Mouse (Mus musculus) embryonic fibroblast, embryonic 13.5 days (primary cell): ENCODE results near the gene AC129217.1. TPM values are rescaled to one million over a fixed set of nuclear protein-coding genes. Genes with fewer than 3 reads are reported as not detected.

Source experiments
- H3K27ac ChIP-seq: 2 replicates; pipeline ENCODE4 v1.5.1; 2012; ENCODE audit warnings: low read length, control low read depth, inconsistent platforms; ENCODE audit not compliant: insufficient read depth
- H3K4me1 ChIP-seq: 2 replicates; pipeline ENCODE4 v1.6.1; 2011; ENCODE audit warnings: low read length; ENCODE audit not compliant: control insufficient read depth, insufficient read depth
- H3K4me3 ChIP-seq: 2 replicates; pipeline ENCODE4 v1.5.1; 2011; ENCODE audit warnings: mild to moderate bottlenecking, control low read depth, low read length; ENCODE audit not compliant: insufficient read depth
- CTCF ChIP-seq: IDR thresholded peaks from 2 replicates; pipeline ENCODE4 v1.5.1; 2011; ENCODE audit warnings: mild to moderate bottlenecking, control low read depth, low read length, moderate library complexity, borderline replicate concordance; ENCODE audit not compliant: insufficient read depth
- POLR2A ChIP-seq: IDR thresholded peaks from 2 replicates; pipeline ENCODE4 v1.6.1; 2011; ENCODE audit warnings: low read depth, mild to moderate bottlenecking, control low read depth, low read length, moderate library complexity
- polyA plus RNA-seq: library from polyadenylated mRNA; stranded (reverse); fragments of >200 nt; gene quantifications from 2 replicates; pipeline ENCODE4 v1.2.4, GENCODE M21; 2011; ENCODE audit warnings: low read depth; ENCODE audit not compliant: missing spikeins, insufficient read length

AC129217.1 gene
- polyA plus RNA-seq, 1 experiment = 43.8 TPM

GRCm38 (mm10) chr19:8803879-8804660, 25.5 kb upstream of the AC129217.1 start:
- Histone ChIP-seq H3K4me1 (no peaks in the 10 kb centered on the region), H3K4me3 (no peak overlapping the region), H3K27ac (no peak overlapping the region)
- TF ChIP-seq CTCF (no peak), POLR2A (no peak)

DNA sequence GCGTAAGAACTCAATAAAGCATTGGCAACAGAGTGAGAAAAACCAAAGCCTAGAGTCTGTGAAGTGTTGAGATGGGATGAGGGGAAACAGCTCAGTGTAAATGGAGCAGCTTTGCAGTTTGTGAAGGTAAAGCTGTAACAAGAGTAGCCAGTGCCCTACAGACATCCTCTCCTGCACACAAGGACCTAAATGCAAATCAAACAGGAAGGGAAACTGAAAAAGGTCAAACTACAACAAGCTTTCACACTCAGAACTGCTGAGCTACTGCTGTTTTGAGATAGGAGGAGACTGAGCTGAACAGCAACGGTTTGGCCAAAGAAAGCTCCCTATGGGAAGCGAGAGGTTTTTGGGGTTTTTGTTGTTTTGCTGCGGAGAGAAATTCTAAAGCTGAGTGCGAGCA, 22.8 kb upstream of the AC129217.1 start:
- H3K27ac ChIP-seq = no peak overlapping the region
- H3K4me3 ChIP-seq = no peak overlapping the region
- TF ChIP-seq POLR2A (no peak), CTCF (no peak)
- H3K4me1 ChIP-seq = no peaks in the 10 kb centered on the region

DNA sequence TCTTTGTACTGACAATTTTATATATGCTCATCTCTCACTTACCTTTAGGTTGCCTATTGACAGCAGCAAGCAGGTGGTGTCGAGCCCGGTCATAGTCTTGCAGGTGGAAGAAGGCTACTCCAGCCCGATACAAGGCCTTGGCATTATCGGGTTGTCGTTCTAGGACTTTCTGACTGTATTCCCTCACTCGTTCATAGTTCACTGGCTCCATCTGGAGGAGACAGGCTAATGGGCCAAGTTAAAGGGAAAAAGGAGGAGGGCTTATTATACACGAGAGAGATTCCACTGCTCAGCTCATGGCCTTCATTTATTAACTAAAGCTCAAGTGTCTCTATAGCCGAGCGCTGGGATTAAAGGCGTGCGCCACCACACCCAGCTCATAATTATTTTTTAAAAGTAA, 13.8 kb upstream of the AC129217.1 start:
- H3K27ac ChIP-seq = no peak overlapping the region
- no peak for TF ChIP-seq CTCF
- no peaks in the 10 kb centered on the region; the same call in 1 of the 2 replicates for H3K4me1 ChIP-seq
- no peak overlapping the region for H3K4me3 ChIP-seq

DNA sequence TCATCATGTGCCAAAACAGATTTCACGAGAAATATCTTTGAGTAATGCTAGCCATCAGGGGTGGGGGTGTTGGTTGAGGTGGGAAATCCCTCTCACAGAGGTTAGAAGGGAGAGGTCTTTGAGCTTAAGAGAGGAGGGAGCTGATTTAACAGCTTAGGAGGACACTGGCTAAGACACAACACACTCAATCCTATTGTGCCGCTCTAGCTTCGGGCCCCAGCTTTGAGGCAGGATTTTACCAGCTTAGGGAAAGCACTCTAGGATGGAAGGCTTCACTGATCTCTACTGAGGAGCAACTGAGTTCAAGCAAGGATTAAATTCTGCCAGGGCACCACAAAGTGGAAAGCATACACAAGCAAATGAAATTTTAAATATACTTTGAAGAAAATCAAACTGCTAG, 12.6 kb upstream of the AC129217.1 start:
- Histone ChIP-seq H3K27ac (no peak overlapping the region), H3K4me3 (peak overlapping the region; percentile 3; the same call in 1 of the 2 replicates), H3K4me1 (no peaks in the 10 kb centered on the region; the same call in 1 of the 2 replicates)
- TF ChIP-seq CTCF (no peak), POLR2A (no peak)

GRCm38 (mm10) chr19:8818301-8818798, 11.2 kb upstream of the AC129217.1 start:
- Histone ChIP-seq H3K27ac (peak overlapping the region; percentile 96), H3K4me3 (peak overlapping the region; percentile 88), H3K4me1 (no peaks in the 10 kb centered on the region; the same call in 1 of the 2 replicates)
- TF ChIP-seq POLR2A = no peak; the same call in 1 of the 2 replicates
- TF ChIP-seq CTCF = no peak

- peak within 1 kb of the TSS; percentile 97 for H3K27ac ChIP-seq
- peak within 1 kb of the TSS; percentile 95 for H3K4me3 ChIP-seq
- TF ChIP-seq POLR2A (peak; percentile 81), CTCF (no peak)
- no peaks in the 10 kb centered on the region; the same call in 1 of the 2 replicates for H3K4me1 ChIP-seq
Measured at GRCm38 (mm10) chr19:8818801-8819595, 10.6 kb upstream of the AC129217.1 start, which contains the start of gene Ttc9c. Gene Ttc9c (minus strand): TSS chr19:8819333.

GRCm38 (mm10) chr19:8819596-8820423, 9.8 kb upstream of the AC129217.1 start, which contains the start of gene Hnrnpul2:
Gene Hnrnpul2 (plus strand): TSS chr19:8820010.
- Histone ChIP-seq H3K27ac (peak within 1 kb of the TSS; percentile 97), H3K4me3 (peak within 1 kb of the TSS; percentile 95), H3K4me1 (no peaks in the 10 kb centered on the region)
- TF ChIP-seq POLR2A (peak; percentile 97), CTCF (no peak)

- peak overlapping the region; percentile 92 for H3K27ac ChIP-seq
- H3K4me1 ChIP-seq = no peaks in the 10 kb centered on the region
- TF ChIP-seq POLR2A (no peak), CTCF (no peak)
- H3K4me3 ChIP-seq = peak overlapping the region; percentile 95
Measured at GRCm38 (mm10) chr19:8820424-8820956, 9.1 kb upstream of the AC129217.1 start.

DNA sequence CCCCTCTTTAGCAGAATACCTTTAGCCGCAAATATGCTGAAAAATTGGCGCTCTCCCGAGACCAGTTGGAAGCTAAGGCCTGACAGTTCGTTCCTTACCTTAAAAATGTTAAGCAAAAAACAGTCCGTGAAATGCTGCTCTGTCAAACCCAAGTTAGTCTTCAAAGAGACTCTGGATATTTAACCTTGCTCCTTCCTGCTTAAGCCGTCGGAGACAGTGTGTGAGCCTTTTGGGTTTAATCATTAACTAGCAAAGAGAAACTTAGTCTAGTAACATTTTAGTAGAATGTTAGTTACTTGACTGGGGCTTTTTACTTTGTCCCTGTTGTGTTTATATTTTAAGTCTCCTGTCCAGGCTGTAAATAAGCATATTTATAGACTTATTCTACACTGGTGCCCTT, 8.4 kb upstream of the AC129217.1 start:
- H3K27ac ChIP-seq = peak overlapping the region; percentile 92; the same call in 1 of the 2 replicates
- H3K4me3 ChIP-seq = peak overlapping the region; percentile 95
- TF ChIP-seq POLR2A (no peak), CTCF (no peak)
- no peaks in the 10 kb centered on the region for H3K4me1 ChIP-seq
